ENCODE assay signal across 10 mouse cellular contexts in the genomic region with DNA sequence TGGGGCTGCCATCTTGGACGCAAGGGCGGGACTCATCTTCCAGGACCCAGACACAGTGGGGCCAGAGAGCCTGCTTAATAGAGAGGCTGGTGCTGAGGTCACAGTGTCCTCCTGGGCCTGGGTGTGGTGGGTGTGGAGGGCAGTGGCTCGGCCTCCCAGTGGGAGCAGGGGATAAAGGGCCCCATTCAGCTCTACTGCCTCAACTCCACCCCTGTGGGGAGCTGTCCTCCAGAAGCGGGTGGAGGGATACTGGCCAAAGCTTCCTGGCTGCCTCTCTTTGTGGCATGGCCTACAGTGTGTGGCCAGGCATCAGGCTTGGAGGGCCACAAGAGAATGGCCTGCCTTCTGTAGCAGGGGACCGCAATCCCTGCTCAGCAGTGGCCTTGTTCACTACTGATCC.
DNase-seq lines count a peak whose midpoint lies in the region; ATAC-seq and TF ChIP-seq lines count a peak whose summit lies in the region.
"Had no signal": no experiment of that assay in that cellular context is flagged by ENCODE, and none has a peak within 500 bp of the region (broad histone marks: within the 10 kb centered on the region; RNA-seq: fewer than 3 reads in every experiment).

No protein-coding gene starts in this region.

- no peaks in the 10 kb centered on the region for H3K36me3 ChIP-seq in kidney, embryonic 15.5 days
- H3K36me3 ChIP-seq in kidney, embryonic 16.5 days (ENCODE audit: insufficient read depth, low read length) = no peaks in the 10 kb centered on the region
- H3K36me3 ChIP-seq in myocyte (ENCODE audit: control insufficient read depth, insufficient read depth) = no peaks in the 10 kb centered on the region

- no peak overlapping the region for H3ac ChIP-seq in myocyte (ENCODE audit: control insufficient read depth, insufficient read length)

- no peaks in the 10 kb centered on the region for H3K27me3 ChIP-seq in kidney, embryonic 15.5 days
- no peaks in the 10 kb centered on the region for H3K27me3 ChIP-seq in kidney, embryonic 16.5 days (ENCODE audit: insufficient read depth, low read length)
- H3K27me3 ChIP-seq in myocyte (ENCODE audit: control insufficient read depth, insufficient read depth, insufficient read length) = no peaks in the 10 kb centered on the region

- no peak overlapping the region for H3K9ac ChIP-seq in kidney, embryonic 15.5 days
- no peak overlapping the region for H3K9ac ChIP-seq in kidney, embryonic 16.5 days (replicated peaks; ENCODE audit: low read length)

- no peak overlapping the region for H3K4me2 ChIP-seq in kidney, embryonic 15.5 days
- H3K4me2 ChIP-seq in kidney, embryonic 16.5 days (replicated peaks; ENCODE audit: low read depth, low read length) = no peak overlapping the region
- H3K4me2 ChIP-seq in myocyte (ENCODE audit: low read depth) = peak overlapping the region; percentile 9

- no peak overlapping the region for H3K27ac ChIP-seq in kidney, embryonic 15.5 days
- H3K27ac ChIP-seq in kidney, embryonic 16.5 days (ENCODE audit: low read length) = no peak overlapping the region
- H3K27ac ChIP-seq: hindbrain, postnatal 0 days; layer of hippocampus, adult 2 months had no signal

- no peak overlapping the region for H3K4me3 ChIP-seq in kidney, embryonic 15.5 days (replicated peaks)
- H3K4me3 ChIP-seq in kidney, embryonic 16.5 days (ENCODE audit: low read length) = no peak overlapping the region
- no peak overlapping the region for H3K4me3 ChIP-seq in myocyte
- H3K4me3 ChIP-seq: layer of hippocampus, adult 2 months had no signal

- H3K79me2 ChIP-seq in myocyte (ENCODE audit: control insufficient read depth, insufficient read depth) = no peaks in the 10 kb centered on the region

- WGBS in kidney, embryonic 15.5 days = 71% methylated on average over 5 of the region's 5 CpGs
- WGBS in kidney, embryonic 16.5 days = 81% methylated on average over 5 of the region's 5 CpGs

- no peaks in the 10 kb centered on the region for H3K9me3 ChIP-seq in kidney, embryonic 15.5 days (replicated peaks)
- H3K9me3 ChIP-seq in kidney, embryonic 16.5 days (ENCODE audit: low read length) = no peaks in the 10 kb centered on the region

- peak; percentile 77 for DNase-seq in ZHBTc4 (ENCODE audit: low read depth, low spot score)
- DNase-seq in thymus, postnatal 14 days = no peak
- DNase-seq: retina, postnatal 1 day had no signal

- TF ChIP-seq POLR2A in myocyte (IDR thresholded peaks at IDR 0.05; ENCODE audit: insufficient read length, low read depth) = no peak

- ATAC-seq in kidney, embryonic 15.5 days (replicated peaks; ENCODE audit: low FRiP score) = peak; percentile 81
- no peak for ATAC-seq in kidney, embryonic 16.5 days (ENCODE audit: low FRiP score, low TSS enrichment)
- peak; percentile 49 for ATAC-seq in erythroid progenitor cell, adult 5-6 weeks (replicated peaks; ENCODE audit: low FRiP score, poor library complexity, severe bottlenecking)
- ATAC-seq in activated CD4-positive, CD25-positive, alpha-beta regulatory T cell, adult 4 months = no peak
- ATAC-seq: hindbrain, postnatal 0 days had no signal

- peaks cover 3% of the 10 kb centered on the region; the same call in 1 of the 2 replicates for H3K4me1 ChIP-seq in kidney, embryonic 15.5 days
- H3K4me1 ChIP-seq in kidney, embryonic 16.5 days (ENCODE audit: insufficient read depth, low read length) = no peaks in the 10 kb centered on the region

TF ChIP-seq in myocyte, 11 proteins besides CTCF, POLR2A, EP300 and RAD21:
- TF ChIP-seq TCF12 (IDR thresholded peaks at IDR 0.05; ENCODE audit: insufficient read depth, poor library complexity, severe bottlenecking) (no peak), TCF3 (IDR thresholded peaks at IDR 0.05; ENCODE audit: insufficient read length, low read depth) (no peak), MAX (IDR thresholded peaks at IDR 0.05; ENCODE audit: low read depth) (no peak), E2F4 (IDR thresholded peaks at IDR 0.05; ENCODE audit: insufficient read depth) (no peak), REST (IDR thresholded peaks at IDR 0.05; ENCODE audit: insufficient read depth, insufficient read length) (no peak), CEBPB (IDR thresholded peaks at IDR 0.05; ENCODE audit: insufficient read depth, poor library complexity, severe bottlenecking) (no peak), MYOD1 (IDR thresholded peaks at IDR 0.05; ENCODE audit: control insufficient read depth in 1 of 3, insufficient read length in 2 of 3, low read depth in 2 of 3) (no peak), SRF (IDR thresholded peaks at IDR 0.05; ENCODE audit: control insufficient read depth, insufficient read length, low read depth) (no peak), USF1 (IDR thresholded peaks at IDR 0.05; ENCODE audit: low read depth) (no peak), MYOG (IDR thresholded peaks at IDR 0.05; ENCODE audit: control insufficient read depth in 1 of 3, insufficient read depth in 1 of 3, insufficient read length in 2 of 3, low read depth in 2 of 3) (no peak)

Comparison
In these comparisons a context has a peak if more than half of its experiments do, and no peak if none do; other contexts are left out.
1. ATAC-seq: peak in kidney, embryonic 15.5 days (single experiment) and erythroid progenitor cell, adult 5-6 weeks (single experiment); none in kidney, embryonic 16.5 days (single experiment) and activated CD4-positive, CD25-positive, alpha-beta regulatory T cell, adult 4 months (single experiment).